Mouse (Mus musculus) intestine, embryonic 16.5 days (tissue): ENCODE measurements around the gene Bcl11b. TPM values are rescaled to one million over a fixed set of nuclear protein-coding genes. Genes with fewer than 3 reads are reported as not detected.

Experiments used
- ATAC-seq: fragments of 200-750 bp; cut with Nextera tagmentation; 2 replicates; pipeline ENCODE4 v1.8.0; 2017; ENCODE audit warnings: moderate TSS enrichment, moderate library complexity
- H3K27ac ChIP-seq: fragments of 300-500 bp; sonication (generic); 2 replicates; pipeline ENCODE4 v1.5.1; 2014; ENCODE audit warnings: mild to moderate bottlenecking, low read length
- H3K27me3 ChIP-seq: fragments of 300-500 bp; sonication (generic); replicated peaks from 2 replicates; pipeline ENCODE4 v1.6.1; 2014; ENCODE audit warnings: low read length, control low read depth, mixed read lengths; ENCODE audit not compliant: control insufficient read depth, insufficient read depth
- H3K36me3 ChIP-seq: fragments of 300-500 bp; sonication (generic); 2 replicates; pipeline ENCODE4 v1.6.1; 2014; ENCODE audit warnings: low read length, control low read depth; ENCODE audit not compliant: control insufficient read depth, insufficient read depth
- H3K4me1 ChIP-seq: fragments of 300-500 bp; sonication (generic); 2 replicates; pipeline ENCODE4 v1.6.1; 2014; ENCODE audit warnings: low read length, control low read depth, mixed read lengths; ENCODE audit not compliant: control insufficient read depth, insufficient read depth
- H3K4me2 ChIP-seq: fragments of 300-500 bp; sonication (generic); 2 replicates; pipeline ENCODE4 v1.6.1; 2014; ENCODE audit warnings: low read depth, low read length, control low read depth
- H3K4me3 ChIP-seq: fragments of 300-500 bp; sonication (generic); 2 replicates; pipeline ENCODE4 v1.5.1; 2014; ENCODE audit warnings: mild to moderate bottlenecking, low read length
- H3K9ac ChIP-seq: fragments of 300-500 bp; sonication (generic); 2 replicates; pipeline ENCODE4 v1.6.1; 2014; ENCODE audit warnings: low read depth, low read length
- H3K9me3 ChIP-seq: fragments of 300-500 bp; sonication (generic); 2 replicates; pipeline ENCODE4 v1.6.1; 2016; ENCODE audit warnings: low read length, control low read depth; ENCODE audit not compliant: control insufficient read depth
- WGBS: fragments of 180-500 bp; shearing (Covaris S2); extraction: QIAGEN DNeasy Blood & Tissue Kit; methylation state at CpG from one replicate; pipeline ENCODE4 v1.1.7; 2014; 5-methylcytosine and 5-hydroxymethylcytosine counted together
- polyA plus RNA-seq: library from polyadenylated mRNA; unstranded; fragments of >200 nt; fragmentation: Nextera tagmentation; extraction: Ambion mirVana; gene quantifications from 2 replicates; pipeline ENCODE4 v1.2.1, GENCODE M21; 2015

The Bcl11b gene
- polyA plus RNA-seq, 1 experiment from 2014 or later, result 3.4 TPM

DNA sequence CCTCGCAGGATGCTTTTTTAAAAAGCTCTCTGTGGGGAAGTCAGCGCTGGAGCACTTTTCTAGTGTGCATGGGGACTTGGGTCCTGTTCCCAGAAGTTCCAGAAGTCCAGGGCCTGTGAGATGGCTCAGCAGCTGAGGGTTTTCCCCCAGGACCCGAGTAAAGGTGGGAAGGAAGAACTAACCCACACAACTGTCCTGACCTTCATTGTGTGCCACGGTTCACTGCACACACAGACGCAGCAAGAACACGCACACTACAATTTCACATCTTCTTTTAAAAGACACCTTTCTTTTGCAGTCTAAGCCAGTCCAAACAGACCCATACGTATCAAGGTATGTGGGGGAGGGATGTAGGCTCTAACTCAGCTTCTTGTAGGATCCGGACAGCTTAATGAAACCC is 34.3 kb downstream of the Bcl11b start:
- H3K9ac ChIP-seq, result no peak overlapping the region
- no peak for ATAC-seq
- H3K27me3 ChIP-seq, result no peaks in the 10 kb centered on the region
- H3K4me3 ChIP-seq, result no peak overlapping the region
- H3K27ac ChIP-seq, result no peak overlapping the region
- H3K9me3 ChIP-seq, result no peaks in the 10 kb centered on the region
- H3K4me2 ChIP-seq, result no peak overlapping the region
- peaks cover 8% of the 10 kb centered on the region for H3K4me1 ChIP-seq
- H3K36me3 ChIP-seq, result no peaks in the 10 kb centered on the region
- whole genome bisulfite sequencing, result 87% methylated on average over 8 of the region's 8 CpGs

DNA sequence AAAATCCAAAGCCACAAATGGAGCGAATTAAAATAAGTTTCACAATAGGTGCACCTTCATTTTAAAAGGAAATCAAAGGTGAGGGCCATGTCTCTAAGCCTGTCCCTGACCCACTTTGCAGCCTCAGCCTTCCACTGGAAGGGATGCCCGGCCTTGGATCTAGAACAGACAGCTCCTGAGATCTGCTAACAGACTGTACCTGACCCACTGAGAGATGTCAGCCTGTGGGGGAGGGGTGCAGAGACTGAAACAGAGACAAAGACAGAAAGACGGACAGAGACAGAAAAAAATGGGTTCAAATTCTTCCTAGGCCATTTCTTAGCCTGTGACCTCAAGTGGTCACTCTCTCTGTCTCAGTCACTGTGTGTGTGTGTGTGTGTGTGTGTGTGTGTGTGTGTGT is 35.1 kb downstream of the Bcl11b start:
- WGBS, result 88% methylated on average over 3 of the region's 3 CpGs
- no peak for ATAC-seq
- no peak overlapping the region for H3K9ac ChIP-seq
- no peaks in the 10 kb centered on the region for H3K36me3 ChIP-seq
- H3K4me2 ChIP-seq, result no peak overlapping the region
- H3K4me3 ChIP-seq, result no peak overlapping the region
- H3K27me3 ChIP-seq, result no peaks in the 10 kb centered on the region
- no peak overlapping the region for H3K27ac ChIP-seq
- H3K4me1 ChIP-seq, result peaks cover 6% of the 10 kb centered on the region
- no peaks in the 10 kb centered on the region for H3K9me3 ChIP-seq

DNA sequence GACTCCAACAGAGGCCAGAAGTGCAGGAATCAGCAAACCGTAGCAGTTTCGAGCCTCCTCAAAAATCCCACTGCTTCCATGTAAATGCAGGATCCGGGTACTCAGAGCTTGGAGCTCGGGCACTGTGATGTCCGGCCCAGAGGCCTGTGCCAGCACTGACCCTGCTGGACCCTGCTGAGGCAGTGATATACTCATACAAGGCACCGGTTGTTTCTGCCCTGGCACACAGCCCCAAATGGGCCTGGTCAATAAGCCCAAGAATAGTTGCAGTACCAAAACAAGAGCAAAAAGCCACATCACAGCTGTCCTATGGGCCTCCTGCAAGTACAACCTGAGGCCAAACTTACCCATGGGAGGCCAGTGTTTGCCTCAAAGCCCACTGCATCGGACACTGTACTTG is 36.4 kb downstream of the Bcl11b start:
- Histone ChIP-seq H3K27ac (no peak overlapping the region), H3K4me2 (no peak overlapping the region), H3K4me1 (peaks cover 13% of the 10 kb centered on the region), H3K9ac (no peak overlapping the region), H3K9me3 (no peaks in the 10 kb centered on the region), H3K4me3 (no peak overlapping the region), H3K36me3 (no peaks in the 10 kb centered on the region), H3K27me3 (no peaks in the 10 kb centered on the region)
- ATAC-seq, result no peak
- WGBS, result 90% methylated on average over 7 of the region's 7 CpGs

DNA sequence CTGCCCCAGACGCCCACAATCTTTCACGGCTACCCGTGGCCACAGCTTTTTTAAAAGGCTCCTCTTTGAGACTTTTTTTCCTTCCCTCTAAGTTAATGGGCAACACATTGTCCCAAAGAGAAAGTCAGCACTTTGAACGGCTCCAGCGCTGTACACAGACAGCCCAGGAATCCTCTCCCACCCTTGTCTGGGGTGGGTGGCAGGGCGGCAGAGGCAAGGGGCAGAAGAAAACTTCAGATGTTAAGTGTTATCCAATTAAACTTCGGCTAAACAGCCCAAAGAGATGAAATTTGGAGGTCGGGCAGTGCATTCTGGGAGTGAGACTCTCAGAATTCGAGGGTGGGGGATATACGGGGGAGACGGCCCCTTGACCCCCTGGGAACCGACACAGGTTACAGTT is 38.3 kb downstream of the Bcl11b start:
- ATAC-seq, result no peak
- peaks cover 31% of the 10 kb centered on the region for H3K4me1 ChIP-seq
- 83% methylated on average over 12 of the region's 12 CpGs for WGBS

DNA sequence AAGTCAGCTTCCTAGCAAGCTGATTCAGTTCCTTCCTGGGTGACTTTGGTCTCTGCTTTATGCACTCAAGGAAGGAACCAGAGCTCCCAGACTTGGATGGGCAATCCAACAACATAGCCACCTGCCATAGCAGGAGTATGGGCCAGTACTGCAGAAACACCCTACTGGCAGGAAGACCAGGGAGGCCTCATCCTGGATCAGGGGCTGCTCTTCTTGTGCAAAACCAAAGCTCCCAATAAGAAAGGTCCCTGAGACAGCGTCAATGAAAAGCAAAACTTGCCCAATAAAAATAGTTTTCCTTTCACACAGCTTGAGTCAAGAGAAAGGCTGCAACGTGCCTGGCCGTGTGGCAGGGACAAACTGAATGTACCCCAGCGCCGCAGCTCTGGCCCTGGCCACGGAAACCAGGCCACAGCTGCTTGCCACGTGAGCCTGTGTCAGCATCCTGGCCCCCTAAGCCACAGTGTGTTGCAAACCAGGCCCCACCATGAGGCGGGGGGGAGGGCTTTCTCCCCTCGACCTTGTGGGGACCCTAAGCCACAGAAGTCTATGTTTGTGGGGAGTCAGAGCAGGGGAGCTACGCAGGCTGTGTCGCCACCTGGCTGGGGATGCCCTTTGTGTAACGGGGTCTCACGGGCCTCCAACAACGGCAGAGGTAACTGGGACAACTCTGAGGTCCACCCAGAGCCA is 38.9 kb downstream of the Bcl11b start:
- no peaks in the 10 kb centered on the region for H3K27me3 ChIP-seq
- H3K4me3 ChIP-seq, result no peak overlapping the region
- no peak for ATAC-seq
- no peak overlapping the region for H3K4me2 ChIP-seq
- no peak overlapping the region for H3K9ac ChIP-seq
- WGBS, result 84% methylated on average over 14 of the region's 14 CpGs
- no peaks in the 10 kb centered on the region for H3K36me3 ChIP-seq
- H3K9me3 ChIP-seq, result no peaks in the 10 kb centered on the region
- peaks cover 34% of the 10 kb centered on the region for H3K4me1 ChIP-seq
- H3K27ac ChIP-seq, result no peak overlapping the region

More for the DNA sequence above, 38.3 kb downstream of the Bcl11b start:
- Histone ChIP-seq H3K4me3 (no peak overlapping the region), H3K27me3 (no peaks in the 10 kb centered on the region), H3K9ac (no peak overlapping the region), H3K27ac (no peak overlapping the region), H3K4me2 (no peak overlapping the region), H3K9me3 (no peaks in the 10 kb centered on the region), H3K36me3 (no peaks in the 10 kb centered on the region)

DNA sequence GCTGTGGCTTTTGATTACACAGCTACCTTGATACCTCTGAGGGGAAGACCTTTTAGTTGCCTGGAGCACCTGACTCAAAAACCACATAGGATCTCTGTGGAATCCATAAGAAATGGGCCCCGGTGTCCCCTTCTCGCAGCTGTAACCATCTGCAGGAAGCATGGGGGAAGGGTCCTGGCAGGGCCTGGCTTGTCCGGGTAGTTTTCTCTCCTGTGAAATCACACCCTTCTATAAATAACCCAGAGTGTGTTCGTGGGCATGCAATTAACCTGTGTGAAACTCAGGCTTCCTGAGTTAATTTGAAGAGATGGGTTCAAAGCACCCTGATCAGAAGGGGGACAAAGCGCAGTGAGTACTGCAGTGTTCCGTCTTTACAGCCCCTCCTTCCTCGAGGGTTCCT is 40.5 kb downstream of the Bcl11b start:
- WGBS, result 40% methylated on average over 7 of the region's 7 CpGs
- Histone ChIP-seq H3K4me3 (no peak overlapping the region), H3K4me1 (peaks cover 34% of the 10 kb centered on the region), H3K9me3 (no peaks in the 10 kb centered on the region), H3K27ac (no peak overlapping the region), H3K4me2 (no peak overlapping the region), H3K9ac (0 out of 2 replicates have a peak overlapping the region, but pooled peaks have one; percentile 1), H3K36me3 (no peaks in the 10 kb centered on the region), H3K27me3 (no peaks in the 10 kb centered on the region)
- no peak for ATAC-seq

DNA sequence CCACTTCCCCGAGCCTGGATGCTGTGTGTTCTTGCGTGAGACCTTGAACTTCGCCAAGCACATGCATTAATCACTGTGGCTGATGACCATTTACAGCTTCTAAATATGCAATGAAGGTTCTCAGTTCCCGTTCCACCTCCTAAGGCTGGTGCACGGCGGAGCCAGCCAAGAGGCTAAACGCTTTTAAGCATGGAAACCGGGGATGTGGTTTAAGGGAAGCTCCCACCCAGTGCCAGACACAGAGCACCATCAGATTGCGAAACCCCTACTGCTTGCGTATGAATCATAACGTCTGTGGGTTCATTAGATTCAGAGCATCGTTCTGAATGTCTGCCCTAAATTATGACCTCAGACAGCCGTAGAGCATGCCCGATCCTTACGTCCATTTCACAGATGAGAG is 41.6 kb downstream of the Bcl11b start:
- WGBS, result 36% methylated on average over 15 of the region's 15 CpGs
- Histone ChIP-seq H3K27me3 (no peaks in the 10 kb centered on the region), H3K4me1 (peaks cover 34% of the 10 kb centered on the region), H3K27ac (peak overlapping the region; percentile 26), H3K9me3 (no peaks in the 10 kb centered on the region), H3K36me3 (no peaks in the 10 kb centered on the region), H3K4me3 (no peak overlapping the region; the same call in 1 of the 2 replicates), H3K4me2 (0 out of 2 replicates have a peak overlapping the region, but pooled peaks have one; percentile 43), H3K9ac (no peak overlapping the region)
- ATAC-seq, result peak; percentile 45

DNA sequence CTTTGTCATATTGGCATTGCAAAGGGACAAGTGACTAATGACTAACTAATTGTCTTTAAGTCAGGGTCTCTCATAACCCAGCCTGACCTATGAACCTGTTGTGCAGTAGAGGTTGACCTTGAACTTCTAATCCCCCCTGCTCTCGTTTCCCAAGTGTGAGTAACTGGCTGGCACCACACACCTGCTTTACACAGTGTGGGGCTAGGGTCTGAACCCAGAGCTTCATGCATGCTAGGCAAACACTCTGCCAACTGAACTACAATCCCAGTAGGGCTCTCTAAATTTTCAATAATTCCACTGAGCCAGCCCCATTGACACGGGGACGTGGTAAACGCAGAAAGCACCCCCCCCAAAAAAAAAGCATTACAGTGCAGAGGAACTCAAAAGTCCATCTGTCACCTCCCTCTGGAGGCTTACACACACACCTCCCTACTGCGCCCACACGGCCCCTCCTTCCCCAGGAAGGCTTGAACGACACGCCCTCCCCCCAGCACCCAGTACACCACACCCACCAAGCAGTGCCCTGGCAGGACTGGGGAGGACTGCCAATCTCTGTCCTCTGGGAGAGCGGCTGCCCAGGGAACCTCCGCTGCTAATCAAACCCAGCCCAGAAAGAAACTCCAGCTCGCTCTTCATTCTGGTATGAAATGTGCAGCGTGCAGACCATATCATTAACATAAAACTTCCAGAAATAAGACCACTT is 42.5 kb downstream of the Bcl11b start:
- H3K9ac ChIP-seq, result no peak overlapping the region
- no peaks in the 10 kb centered on the region for H3K36me3 ChIP-seq
- peak overlapping the region; percentile 55; the same call in 1 of the 2 replicates for H3K27ac ChIP-seq
- no peaks in the 10 kb centered on the region for H3K27me3 ChIP-seq
- H3K4me3 ChIP-seq, result peak overlapping the region; percentile 3
- peak overlapping the region; percentile 43 for H3K4me2 ChIP-seq
- peaks cover 34% of the 10 kb centered on the region for H3K4me1 ChIP-seq
- peak; percentile 91 for ATAC-seq
- H3K9me3 ChIP-seq, result no peaks in the 10 kb centered on the region
- WGBS, result 21% methylated on average over 12 of the region's 12 CpGs

DNA sequence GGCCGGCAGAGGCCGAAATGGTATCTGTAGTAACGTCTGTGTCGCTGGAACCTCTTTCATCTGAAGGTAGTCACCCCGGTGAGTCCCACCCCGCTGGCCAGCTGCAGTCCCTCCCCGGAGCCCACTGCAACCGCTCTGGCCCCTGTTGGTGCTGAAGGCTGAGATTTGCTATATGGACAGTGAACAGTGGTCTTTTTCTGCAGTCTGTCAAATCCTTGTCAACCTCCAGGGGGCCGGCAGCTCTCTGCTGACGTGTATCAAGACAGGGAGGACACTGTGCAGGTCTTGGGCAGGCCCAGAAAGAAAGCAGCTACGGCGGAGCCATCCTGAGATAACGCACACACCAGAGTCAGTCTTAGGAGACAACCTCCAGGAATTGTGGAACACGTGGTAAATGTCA is 43.0 kb downstream of the Bcl11b start:
- Histone ChIP-seq H3K4me2 (0 out of 2 replicates have a peak overlapping the region, but pooled peaks have one; percentile 43), H3K9me3 (no peaks in the 10 kb centered on the region), H3K36me3 (no peaks in the 10 kb centered on the region), H3K27me3 (no peaks in the 10 kb centered on the region), H3K4me1 (peaks cover 35% of the 10 kb centered on the region), H3K9ac (no peak overlapping the region), H3K4me3 (no peak overlapping the region), H3K27ac (no peak overlapping the region)
- WGBS, result 51% methylated on average over 14 of the region's 14 CpGs
- ATAC-seq, result peak; percentile 25
